In genomic region chr17:28087430-28087829, GRCm38 (mm10) we compare ENCODE assay signal across 16 mouse cellular contexts. TPM values are rescaled to one million over a fixed set of nuclear protein-coding genes. Genes with fewer than 3 reads are reported as not detected.
DNase-seq lines count a peak whose midpoint lies in the region; ATAC-seq and TF ChIP-seq lines count a peak whose summit lies in the region.
"Had no signal": no experiment of that assay in that cellular context is flagged by ENCODE, and none has a peak within 500 bp of the region (broad histone marks: within the 10 kb centered on the region; RNA-seq: fewer than 3 reads in every experiment).

No protein-coding gene starts in this region.

- no peaks in the 10 kb centered on the region for H3K36me3 ChIP-seq in heart, embryonic 11.5 days (ENCODE audit: control insufficient read depth, insufficient read depth, low read length)
- no peaks in the 10 kb centered on the region for H3K36me3 ChIP-seq in lung, embryonic 15.5 days

- H3K4me3 ChIP-seq in heart, embryonic 11.5 days (ENCODE audit: low read depth, low read length), result no peak overlapping the region
- H3K4me3 ChIP-seq in lung, embryonic 15.5 days, result no peak overlapping the region
- no peak overlapping the region for H3K4me3 ChIP-seq in gastrocnemius, adult 2 months
- H3K4me3 ChIP-seq: forebrain, embryonic 13.5 days had no signal

- 0 out of 2 replicates have a peak, but pooled peaks cover 2% of the 10 kb centered on the region for H3K9me3 ChIP-seq in heart, embryonic 11.5 days (replicated peaks; ENCODE audit: control insufficient read depth, low read length)
- no peaks in the 10 kb centered on the region for H3K9me3 ChIP-seq in lung, embryonic 15.5 days
- H3K9me3 ChIP-seq: forebrain, embryonic 13.5 days had no signal

- peak overlapping the region; percentile 28; the same call in 1 of the 2 replicates for H3K9ac ChIP-seq in heart, embryonic 11.5 days (ENCODE audit: low read depth, low read length)
- H3K9ac ChIP-seq in lung, embryonic 15.5 days, result no peak overlapping the region
- H3K9ac ChIP-seq: forebrain, embryonic 13.5 days had no signal

- peaks cover 14% of the 10 kb centered on the region for H3K4me1 ChIP-seq in heart, embryonic 11.5 days (ENCODE audit: control insufficient read depth, insufficient read depth, low read length)
- H3K4me1 ChIP-seq in lung, embryonic 15.5 days, result peaks cover 20% of the 10 kb centered on the region

- 11% methylated on average over 5 of the region's 5 CpGs for WGBS in heart, embryonic 11.5 days (ENCODE audit: insufficient replicate concordance)
- 28% methylated on average over 5 of the region's 5 CpGs for WGBS in lung, embryonic 15.5 days

- intact Hi-C loops in gastrocnemius, adult 2 months (cut with DNase I), result no loop called here

- peak overlapping the region; percentile 62 for H3K27ac ChIP-seq in heart, embryonic 11.5 days (ENCODE audit: low read depth, low read length)
- H3K27ac ChIP-seq in lung, embryonic 15.5 days, result peak overlapping the region; percentile 33; the same call in 1 of the 2 replicates
- H3K27ac ChIP-seq in gastrocnemius, adult 2 months, result no peak overlapping the region
- H3K27ac ChIP-seq: forebrain, embryonic 13.5 days had no signal

- no peaks in the 10 kb centered on the region; the same call in 1 of the 2 replicates for H3K27me3 ChIP-seq in heart, embryonic 11.5 days (ENCODE audit: control insufficient read depth, insufficient read depth, low read length)
- H3K27me3 ChIP-seq in lung, embryonic 15.5 days, result peaks cover 3% of the 10 kb centered on the region; the same call in 1 of the 2 replicates

- TF ChIP-seq CTCF in gastrocnemius, adult 2 months (IDR thresholded peaks at IDR 0.05), result no peak

- no peak for DNase-seq in heart, adult 11 months
- DNase-seq in lung, postnatal 25 days (ENCODE audit: low spot score), result no peak
- DNase-seq in embryo, embryonic 10 days (ENCODE audit: low spot score), result peak; percentile 69
- peak; percentile 54 for DNase-seq in mesoderm, embryonic 11.5 days (ENCODE audit: low read depth, low spot score)
- no peak for DNase-seq in urinary bladder, postnatal 10 days (ENCODE audit: low spot score)
- no peak for DNase-seq in gastrocnemius, adult 2 months
- DNase-seq: adrenal gland, postnatal 14 days; B cell, adult 2 months; gastrocnemius, postnatal 36 days; kidney, postnatal 25 days; lung, postnatal 10 days; thymus, adult 18-20 months had no signal

- no peak for ATAC-seq in heart, embryonic 11.5 days (replicated peaks; ENCODE audit: insufficient number of reproducible peaks, low FRiP score, low TSS enrichment)
- no peak for ATAC-seq in lung, embryonic 15.5 days (ENCODE audit: borderline replicate concordance, extremely low read depth, low FRiP score, low TSS enrichment)
- ATAC-seq: forebrain, embryonic 13.5 days had no signal

- no peak overlapping the region for H3K4me2 ChIP-seq in heart, embryonic 11.5 days
- H3K4me2 ChIP-seq in lung, embryonic 15.5 days, result no peak overlapping the region
- H3K4me2 ChIP-seq: forebrain, embryonic 13.5 days had no signal

RNA-seq across cellular contexts. Expression of gene Tcp11, which starts 7.0 kb away (rescaled TPM):
- polyA plus RNA-seq in heart, embryonic 11.5 days (2014; fragmentation: Nextera tagmentation; extraction: Ambion mirVana), result 0.34 and 0.49 TPM in 2 replicates
- polyA plus RNA-seq in lung, embryonic 15.5 days (2015; fragmentation: Nextera tagmentation; extraction: Ambion mirVana), result 3.9 and 4.3 TPM in 2 replicates
- total RNA-seq in gastrocnemius, adult 2 months (2021), result not detected
- total RNA-seq: adrenal gland, postnatal 14 days; gastrocnemius, postnatal 36 days; liver, adult 2 months had no signal
- polyA plus RNA-seq: liver, adult 2 months had no signal

RNA-seq across cellular contexts. Expression of gene Scube3, which starts 54.5 kb away (rescaled TPM):
- 1.7 and 2.3 TPM in 2 replicates for polyA plus RNA-seq in heart, embryonic 11.5 days (2014; fragmentation: Nextera tagmentation; extraction: Ambion mirVana)
- 1.7 and 1.8 TPM in 2 replicates for polyA plus RNA-seq in lung, embryonic 15.5 days (2015; fragmentation: Nextera tagmentation; extraction: Ambion mirVana)
- under 1 TPM; 0.17 to 0.20 TPM for total RNA-seq in gastrocnemius, adult 2 months (2021)
- total RNA-seq: liver, adult 2 months had no signal

Comparison
In these comparisons a context has a peak if more than half of its experiments do, and no peak if none do; other contexts are left out.
1. DNase-seq: peak in embryo, embryonic 10 days (single experiment) and mesoderm, embryonic 11.5 days (single experiment); none in heart, adult 11 months (single experiment), lung, postnatal 25 days (single experiment), urinary bladder, postnatal 10 days (single experiment) and gastrocnemius, adult 2 months (single experiment).